Mouse (Mus musculus): ENCODE results near the gene Ppm1n. TPM values are rescaled to one million over a fixed set of nuclear protein-coding genes. Genes with fewer than 3 reads are reported as not detected.

The Ppm1n gene
- not detected for polyA plus RNA-seq (2014; fragmentation: Illumina TruSeq; extraction: RNeasy Lipid Tissue Mini Kit (QIAGEN cat#74804); ENCODE audit: low read depth, low replicate concordance)

DNA sequence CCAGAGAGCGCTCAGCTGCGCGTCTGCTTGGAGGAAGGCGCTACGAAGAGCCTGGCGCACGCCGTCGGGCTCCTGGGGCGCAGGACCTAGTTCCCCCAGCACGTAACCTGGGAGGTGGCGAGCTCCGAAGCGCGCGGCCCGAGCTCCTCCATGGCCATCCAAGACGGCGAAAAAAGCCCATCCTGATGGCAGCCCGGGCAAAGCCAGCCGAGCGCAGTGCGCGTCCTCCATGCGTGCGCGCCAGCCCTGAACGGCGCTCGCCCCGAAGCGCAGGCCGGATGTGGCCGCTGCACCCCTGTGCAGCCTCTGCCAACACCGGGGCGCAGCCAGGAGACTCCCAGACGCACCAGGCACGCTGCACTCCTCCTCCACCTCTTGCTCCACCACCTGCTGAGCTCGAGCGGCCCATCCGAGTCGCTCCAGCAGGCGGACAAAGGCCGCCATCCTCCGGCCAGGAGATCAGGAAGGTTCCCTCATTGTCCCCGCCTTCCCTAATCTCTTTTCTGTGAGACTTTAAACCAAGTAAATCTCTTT lies at the start of gene Ppm1n:
TSS of gene Ppm1n (minus strand) at position 484 of the 534 bp plus-strand sequence.

DNA sequence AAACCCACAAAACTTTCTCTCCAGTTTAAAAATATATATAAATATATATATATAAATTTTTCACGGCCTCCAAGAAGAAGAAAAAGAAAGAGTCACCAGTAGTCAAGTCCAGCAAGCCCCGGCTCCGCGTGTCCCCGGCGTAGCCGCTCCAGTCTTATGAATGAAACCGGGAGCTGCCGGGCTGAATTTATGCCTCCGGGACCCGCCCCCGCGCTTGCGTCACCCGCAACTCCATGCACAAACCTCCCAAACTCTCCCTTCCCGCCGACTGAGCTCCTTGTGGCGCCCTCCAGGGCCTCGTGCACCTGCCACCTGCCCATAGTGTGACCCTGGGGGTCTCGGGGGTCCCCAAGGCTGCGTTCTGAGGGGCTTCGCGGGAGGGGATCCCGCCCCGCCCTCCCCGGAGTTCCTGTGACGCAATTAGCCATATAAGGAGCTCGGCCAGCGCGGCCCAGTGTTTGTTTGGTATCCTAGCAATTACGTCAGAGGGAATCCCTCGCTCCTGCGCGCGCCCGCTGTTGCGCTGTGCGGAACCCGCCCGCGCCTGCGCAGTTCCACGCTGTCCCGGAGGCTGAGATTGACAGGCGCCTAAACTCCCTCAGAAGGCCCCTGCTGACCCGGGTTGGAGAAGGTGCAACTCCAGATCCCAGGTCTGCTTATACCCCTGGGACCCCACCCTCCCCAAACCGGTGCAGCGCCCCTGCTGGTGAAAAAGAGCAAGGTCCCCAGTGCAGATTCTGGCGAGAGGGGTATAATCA lies 30.2 kb upstream of the Ppm1n start, which contains the start of gene Fosb:
TSS of gene Fosb (minus strand) at position 168 of the 758 bp plus-strand sequence.

DNA sequence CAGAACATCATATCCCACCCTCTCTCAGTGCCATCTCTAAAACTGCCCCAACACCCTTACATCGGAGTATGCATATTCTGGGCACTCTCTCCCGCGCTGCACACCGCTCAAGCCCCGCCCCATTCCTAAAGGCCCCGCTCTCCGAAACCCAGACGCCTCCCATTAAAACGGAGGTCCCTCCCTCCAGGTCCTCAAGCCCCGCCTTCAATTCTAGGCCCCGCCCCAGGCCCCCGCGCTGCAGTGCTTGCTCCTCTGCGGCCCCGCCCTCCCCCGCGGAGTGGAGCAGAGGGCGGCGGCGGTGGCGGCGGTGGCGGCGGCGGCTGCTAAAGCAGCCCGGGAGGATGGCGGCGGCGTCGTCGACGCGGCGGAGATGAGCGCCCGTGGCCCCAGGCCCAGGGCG lies 2.5 kb upstream of the Ppm1n start, which contains the start of gene Rtn2:
TSS of gene Rtn2 (plus strand) at position 240 of the 400 bp plus-strand sequence.

DNA sequence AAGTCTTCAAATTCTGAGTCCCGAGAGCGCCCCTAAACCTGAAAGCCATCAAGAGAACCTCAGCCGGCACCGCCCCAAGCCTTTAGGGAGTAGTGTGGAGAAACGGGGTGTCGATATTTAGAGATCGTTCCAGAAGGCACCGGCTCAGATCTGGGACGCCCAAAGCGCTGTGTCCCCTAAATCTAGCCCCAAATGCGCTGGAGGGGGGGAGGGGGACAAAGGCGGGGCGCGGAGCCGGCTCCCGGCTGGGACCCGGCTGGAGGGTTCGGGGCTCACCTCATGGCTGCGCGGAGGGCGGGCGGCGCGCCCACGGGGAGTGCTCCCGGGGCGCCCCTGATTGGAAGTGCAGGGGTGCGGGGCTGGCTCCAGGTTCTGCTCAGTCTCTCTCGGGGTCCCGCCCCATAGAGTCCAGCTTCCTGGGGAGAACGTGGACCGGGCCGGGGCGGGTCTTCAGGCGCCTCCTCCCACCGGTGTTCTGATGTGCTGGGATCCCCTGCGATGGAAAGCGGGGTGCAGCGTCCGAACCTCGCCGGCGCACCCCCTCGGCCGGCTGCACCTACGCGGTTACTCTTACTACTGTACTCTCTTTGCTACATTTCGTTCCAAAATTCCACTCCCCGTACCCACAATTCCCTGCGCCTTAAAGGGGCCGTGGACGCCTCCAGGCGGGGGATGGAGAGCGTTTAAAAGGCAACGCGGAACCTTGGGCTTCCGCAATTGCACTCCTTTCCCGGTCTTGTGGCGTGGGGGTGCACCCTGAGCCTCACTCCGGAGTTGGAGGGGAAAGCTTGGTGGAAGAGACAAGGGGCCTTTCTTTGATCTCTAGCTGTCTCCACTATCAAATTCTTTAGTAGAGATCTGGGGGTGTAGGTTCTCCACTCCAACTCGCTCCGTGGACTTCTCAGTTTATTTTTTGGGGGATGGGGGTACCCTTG lies 8.4 kb downstream of the Ppm1n start, which contains the start of gene Vasp:
TSS of gene Vasp (minus strand) at position 580 of the 935 bp plus-strand sequence.

DNA sequence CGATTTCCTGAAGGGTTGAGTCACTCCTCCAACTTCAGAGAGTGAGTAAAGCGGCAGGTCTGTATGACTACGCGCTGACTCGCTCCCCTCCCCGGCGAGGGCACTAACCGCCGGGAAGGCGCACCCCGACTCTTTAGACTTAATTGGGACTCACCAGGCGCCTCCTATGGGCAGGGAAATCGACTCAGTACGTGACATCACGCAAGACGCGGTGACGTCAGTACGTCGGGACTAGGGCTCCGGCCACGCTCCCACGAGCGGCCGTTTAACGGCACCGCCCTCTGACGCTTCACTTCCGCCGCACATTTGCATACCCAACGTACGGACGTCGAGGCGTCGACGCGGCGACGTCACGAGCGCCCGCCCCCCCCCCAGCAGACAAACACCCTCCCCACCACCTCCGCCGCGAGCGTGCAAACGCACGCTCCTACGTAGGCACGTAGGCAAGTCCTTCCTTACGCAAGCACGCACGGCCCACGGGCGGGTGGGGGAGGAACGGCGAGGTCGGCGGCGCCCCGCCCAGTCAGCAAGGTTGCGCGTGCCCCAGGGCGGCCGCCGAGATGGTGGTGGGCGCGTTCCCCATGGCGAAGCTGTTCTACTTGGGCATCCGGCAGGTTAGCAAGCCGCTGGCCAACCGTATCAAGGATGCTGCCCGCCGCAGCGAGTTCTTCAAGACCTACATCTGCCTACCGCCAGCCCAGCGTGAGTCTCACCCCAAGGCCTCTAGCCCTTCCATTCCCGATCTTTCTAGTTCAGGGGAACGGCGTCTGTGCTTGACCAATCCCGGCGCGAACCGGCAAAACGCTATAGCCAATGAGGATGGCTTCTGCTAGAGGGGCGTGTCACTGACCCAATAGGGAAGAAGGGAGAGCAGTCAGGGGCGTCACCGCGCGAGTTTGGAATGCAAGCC lies 51.7 kb downstream of the Ppm1n start, which contains the start of gene Opa3:
TSS of gene Opa3 (plus strand) at position 452 of the 910 bp plus-strand sequence.

Other genes starting within 250 kb of the Ppm1n start
- not detected for gene Rsph6a, start 225.4 kb downstream of the Ppm1n start, polyA plus RNA-seq (2014; fragmentation: Illumina TruSeq; extraction: RNeasy Lipid Tissue Mini Kit (QIAGEN cat#74804); ENCODE audit: low read depth, low replicate concordance)
- 0.72 TPM for gene Dmwd, start 203.8 kb downstream of the Ppm1n start, polyA plus RNA-seq (2014; fragmentation: Illumina TruSeq; extraction: RNeasy Lipid Tissue Mini Kit (QIAGEN cat#74804); ENCODE audit: low read depth, low replicate concordance)
- gene Dmpk, start 196.2 kb downstream of the Ppm1n start, polyA plus RNA-seq (2014; fragmentation: Illumina TruSeq; extraction: RNeasy Lipid Tissue Mini Kit (QIAGEN cat#74804); ENCODE audit: low read depth, low replicate concordance) = 2.7 TPM
- 0.45 TPM for gene Six5, start 185.5 kb downstream of the Ppm1n start, polyA plus RNA-seq (2014; fragmentation: Illumina TruSeq; extraction: RNeasy Lipid Tissue Mini Kit (QIAGEN cat#74804); ENCODE audit: low read depth, low replicate concordance)
- gene Gm4969, start 161.7 kb downstream of the Ppm1n start, polyA plus RNA-seq (2014; fragmentation: Illumina TruSeq; extraction: RNeasy Lipid Tissue Mini Kit (QIAGEN cat#74804); ENCODE audit: low read depth, low replicate concordance) = not detected
- 0.26 TPM for gene Fbxo46, start 160.2 kb downstream of the Ppm1n start, polyA plus RNA-seq (2014; fragmentation: Illumina TruSeq; extraction: RNeasy Lipid Tissue Mini Kit (QIAGEN cat#74804); ENCODE audit: low read depth, low replicate concordance)
- gene Qpctl, start 130.8 kb downstream of the Ppm1n start, polyA plus RNA-seq (2014; fragmentation: Illumina TruSeq; extraction: RNeasy Lipid Tissue Mini Kit (QIAGEN cat#74804); ENCODE audit: low read depth, low replicate concordance) = 5.7 TPM
- gene Snrpd2, start 130.3 kb downstream of the Ppm1n start, polyA plus RNA-seq (2014; fragmentation: Illumina TruSeq; extraction: RNeasy Lipid Tissue Mini Kit (QIAGEN cat#74804); ENCODE audit: low read depth, low replicate concordance) = 1.4 TPM
- gene Gipr, start 113.9 kb downstream of the Ppm1n start, polyA plus RNA-seq (2014; fragmentation: Illumina TruSeq; extraction: RNeasy Lipid Tissue Mini Kit (QIAGEN cat#74804); ENCODE audit: low read depth, low replicate concordance) = not detected
- 0.19 TPM for gene Eml2, start 103.6 kb downstream of the Ppm1n start, polyA plus RNA-seq (2014; fragmentation: Illumina TruSeq; extraction: RNeasy Lipid Tissue Mini Kit (QIAGEN cat#74804); ENCODE audit: low read depth, low replicate concordance)
- 0.34 TPM for gene Gpr4, start 67.5 kb downstream of the Ppm1n start, polyA plus RNA-seq (2014; fragmentation: Illumina TruSeq; extraction: RNeasy Lipid Tissue Mini Kit (QIAGEN cat#74804); ENCODE audit: low read depth, low replicate concordance)
- gene Opa3, start 51.7 kb downstream of the Ppm1n start, polyA plus RNA-seq (2014; fragmentation: Illumina TruSeq; extraction: RNeasy Lipid Tissue Mini Kit (QIAGEN cat#74804); ENCODE audit: low read depth, low replicate concordance) = 10.4 TPM
- 7.0 TPM for gene Vasp, start 8.2 kb downstream of the Ppm1n start, polyA plus RNA-seq (2014; fragmentation: Illumina TruSeq; extraction: RNeasy Lipid Tissue Mini Kit (QIAGEN cat#74804); ENCODE audit: low read depth, low replicate concordance)
- not detected for gene Rtn2, start 2.6 kb upstream of the Ppm1n start, polyA plus RNA-seq (2014; fragmentation: Illumina TruSeq; extraction: RNeasy Lipid Tissue Mini Kit (QIAGEN cat#74804); ENCODE audit: low read depth, low replicate concordance)
- 0.21 TPM for gene Fosb, start 30.0 kb upstream of the Ppm1n start, polyA plus RNA-seq (2014; fragmentation: Illumina TruSeq; extraction: RNeasy Lipid Tissue Mini Kit (QIAGEN cat#74804); ENCODE audit: low read depth, low replicate concordance)
- 1.9 TPM for gene Ercc1, start 64.7 kb upstream of the Ppm1n start, polyA plus RNA-seq (2014; fragmentation: Illumina TruSeq; extraction: RNeasy Lipid Tissue Mini Kit (QIAGEN cat#74804); ENCODE audit: low read depth, low replicate concordance)
- gene Cd3eap, start 79.4 kb upstream of the Ppm1n start, polyA plus RNA-seq (2014; fragmentation: Illumina TruSeq; extraction: RNeasy Lipid Tissue Mini Kit (QIAGEN cat#74804); ENCODE audit: low read depth, low replicate concordance) = 0.95 TPM
- gene Ppp1r13l, start 79.7 kb upstream of the Ppm1n start, polyA plus RNA-seq (2014; fragmentation: Illumina TruSeq; extraction: RNeasy Lipid Tissue Mini Kit (QIAGEN cat#74804); ENCODE audit: low read depth, low replicate concordance) = 0.29 TPM
- gene Ercc2, start 101.9 kb upstream of the Ppm1n start, polyA plus RNA-seq (2014; fragmentation: Illumina TruSeq; extraction: RNeasy Lipid Tissue Mini Kit (QIAGEN cat#74804); ENCODE audit: low read depth, low replicate concordance) = 0.40 TPM
- not detected for gene Klc3, start 124.0 kb upstream of the Ppm1n start, polyA plus RNA-seq (2014; fragmentation: Illumina TruSeq; extraction: RNeasy Lipid Tissue Mini Kit (QIAGEN cat#74804); ENCODE audit: low read depth, low replicate concordance)
- gene Ckm, start 124.7 kb upstream of the Ppm1n start, polyA plus RNA-seq (2014; fragmentation: Illumina TruSeq; extraction: RNeasy Lipid Tissue Mini Kit (QIAGEN cat#74804); ENCODE audit: low read depth, low replicate concordance) = not detected
- gene Mark4, start 178.8 kb upstream of the Ppm1n start, polyA plus RNA-seq (2014; fragmentation: Illumina TruSeq; extraction: RNeasy Lipid Tissue Mini Kit (QIAGEN cat#74804); ENCODE audit: low read depth, low replicate concordance) = 0.82 TPM
- 0.34 TPM for gene Exoc3l2, start 183.3 kb upstream of the Ppm1n start, polyA plus RNA-seq (2014; fragmentation: Illumina TruSeq; extraction: RNeasy Lipid Tissue Mini Kit (QIAGEN cat#74804); ENCODE audit: low read depth, low replicate concordance)
- gene Bloc1s3, start 228.3 kb upstream of the Ppm1n start, polyA plus RNA-seq (2014; fragmentation: Illumina TruSeq; extraction: RNeasy Lipid Tissue Mini Kit (QIAGEN cat#74804); ENCODE audit: low read depth, low replicate concordance) = 1.6 TPM
- not detected for gene Trappc6a, start 228.3 kb upstream of the Ppm1n start, polyA plus RNA-seq (2014; fragmentation: Illumina TruSeq; extraction: RNeasy Lipid Tissue Mini Kit (QIAGEN cat#74804); ENCODE audit: low read depth, low replicate concordance)
- gene Nkpd1, start 237.8 kb upstream of the Ppm1n start, polyA plus RNA-seq (2014; fragmentation: Illumina TruSeq; extraction: RNeasy Lipid Tissue Mini Kit (QIAGEN cat#74804); ENCODE audit: low read depth, low replicate concordance) = not detected

Data from liver, adult 10 weeks (tissue).